Mouse (Mus musculus) embryonic facial prominence, embryonic 10.5 days (tissue): ENCODE measurements around the gene Klhl2. TPM values are rescaled to one million over a fixed set of nuclear protein-coding genes. Genes with fewer than 3 reads are reported as not detected.

Source experiments
- DNase-seq: peaks from one replicate; pipeline ENCODE4 v3.0.0-alpha.2; 2017; ENCODE audit warnings: low spot score
- H3K27ac ChIP-seq: fragments of 300-500 bp; sonication (generic); replicated peaks from 2 replicates; pipeline ENCODE4 v1.5.1; 2016; ENCODE audit warnings: mild to moderate bottlenecking
- H3K27me3 ChIP-seq: fragments of 300-500 bp; sonication (generic); replicated peaks from 2 replicates; pipeline ENCODE4 v1.6.1; 2016; ENCODE audit warnings: low read depth, mild to moderate bottlenecking; ENCODE audit not compliant: poor library complexity, severe bottlenecking
- H3K36me3 ChIP-seq: fragments of 300-500 bp; sonication (generic); replicated peaks from 2 replicates; pipeline ENCODE4 v1.6.1; 2016; ENCODE audit warnings: mild to moderate bottlenecking, moderate library complexity
- H3K4me1 ChIP-seq: fragments of 300-500 bp; sonication (generic); 2 replicates; pipeline ENCODE4 v1.6.1; 2016
- H3K4me3 ChIP-seq: fragments of 300-500 bp; sonication (generic); 2 replicates; pipeline ENCODE4 v1.5.1; 2016; ENCODE audit warnings: mild to moderate bottlenecking, moderate library complexity
- H3K9me3 ChIP-seq: fragments of 300-500 bp; sonication (generic); 2 replicates; pipeline ENCODE4 v1.6.1; 2016; ENCODE audit warnings: mild to moderate bottlenecking
- WGBS: fragments of 180-500 bp; shearing (Covaris S2); methylation state at CpG from one replicate; pipeline ENCODE4 v1.1.7; 2016; 5-methylcytosine and 5-hydroxymethylcytosine counted together
- polyA plus RNA-seq: library from polyadenylated mRNA; unstranded; fragments of >200 nt; fragmentation: Nextera tagmentation; extraction: Ambion mirVana; gene quantifications from 2 replicates; pipeline ENCODE4 v1.2.1, GENCODE M21; 2016

Klhl2 gene
- polyA plus RNA-seq, 1 experiment from 2014 or later = 10.5 TPM

DNA sequence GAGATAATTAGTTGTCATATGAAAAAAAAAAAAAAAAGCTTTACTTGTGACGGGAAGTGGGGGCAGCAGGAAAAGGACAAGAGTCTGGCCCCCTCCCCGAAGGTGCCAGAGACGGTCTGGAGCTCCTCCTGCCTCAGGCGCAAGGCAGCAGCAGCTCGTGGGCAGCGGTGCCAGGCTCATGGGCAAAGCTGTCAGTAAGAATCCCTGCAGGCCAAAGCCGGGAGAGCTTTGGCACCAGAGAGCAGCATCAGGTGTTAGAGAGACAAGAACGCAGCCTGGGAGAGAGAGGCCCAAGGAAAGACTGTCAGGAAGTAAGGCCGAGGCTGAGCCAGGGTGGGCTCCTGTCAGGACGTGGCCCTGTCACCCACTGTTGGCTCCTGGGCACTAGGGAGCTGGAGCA lies 22.5 kb downstream of the Klhl2 start:
- Histone ChIP-seq H3K27ac (no peak overlapping the region), H3K9me3 (no peaks in the 10 kb centered on the region), H3K36me3 (peaks cover 55% of the 10 kb centered on the region), H3K27me3 (no peaks in the 10 kb centered on the region), H3K4me1 (peaks cover 4% of the 10 kb centered on the region; the same call in 1 of the 2 replicates), H3K4me3 (no peak overlapping the region)
- 88% methylated on average over 10 of the region's 10 CpGs for WGBS
- no peak for DNase-seq

DNA sequence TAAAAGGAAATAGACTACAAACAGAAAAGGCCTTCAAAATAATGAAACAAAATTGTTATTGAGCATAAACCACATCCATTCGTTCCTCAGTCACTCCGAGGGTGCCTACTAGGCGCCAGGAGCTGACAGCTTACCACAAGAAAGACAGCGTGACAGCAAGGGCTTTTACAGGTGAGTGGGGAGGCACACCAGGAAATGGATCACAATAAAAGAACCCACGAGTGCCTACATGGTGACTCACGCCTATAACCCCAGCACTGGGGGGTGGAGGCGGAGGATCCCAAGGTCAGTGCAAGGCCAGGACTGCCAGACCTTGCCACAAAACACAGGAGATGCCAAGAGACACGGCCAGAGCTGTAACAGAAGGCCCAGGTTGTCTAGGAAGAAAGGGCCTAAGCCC lies 23.4 kb downstream of the Klhl2 start:
- no peak for DNase-seq
- no peaks in the 10 kb centered on the region for H3K27me3 ChIP-seq
- H3K36me3 ChIP-seq = peaks cover 50% of the 10 kb centered on the region

DNA sequence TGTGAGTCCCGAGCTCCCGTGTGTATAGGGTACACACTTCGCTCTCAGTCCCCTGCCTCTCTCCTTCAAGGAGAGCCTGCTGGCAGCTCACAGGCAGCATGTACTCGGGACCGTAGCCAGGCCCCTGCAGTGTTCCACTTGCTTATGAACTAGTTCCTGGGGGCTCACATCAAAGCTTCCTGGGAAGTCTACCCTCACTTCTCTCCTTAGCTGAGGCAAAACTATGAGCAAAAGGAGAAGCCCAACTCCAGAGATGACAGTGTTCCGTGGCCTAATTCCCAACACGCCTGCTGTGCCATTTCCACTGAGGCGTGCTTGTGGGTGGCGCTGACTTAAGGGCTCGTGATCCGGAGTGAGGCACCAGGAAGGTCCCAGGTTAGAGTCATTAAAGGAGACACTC lies 25.9 kb downstream of the Klhl2 start:
- Histone ChIP-seq H3K4me3 (no peak overlapping the region), H3K9me3 (no peaks in the 10 kb centered on the region), H3K36me3 (peaks cover 43% of the 10 kb centered on the region), H3K4me1 (no peaks in the 10 kb centered on the region), H3K27me3 (no peaks in the 10 kb centered on the region), H3K27ac (no peak overlapping the region)
- WGBS = 89% methylated on average over 11 of the region's 11 CpGs
- no peak for DNase-seq

More for the DNA sequence above, 23.4 kb downstream of the Klhl2 start:
- Histone ChIP-seq H3K4me3 (no peak overlapping the region), H3K9me3 (no peaks in the 10 kb centered on the region), H3K4me1 (peaks cover under 1% of the 10 kb centered on the region; the same call in 1 of the 2 replicates), H3K27ac (no peak overlapping the region)
- 86% methylated on average over 8 of the region's 8 CpGs for WGBS

DNA sequence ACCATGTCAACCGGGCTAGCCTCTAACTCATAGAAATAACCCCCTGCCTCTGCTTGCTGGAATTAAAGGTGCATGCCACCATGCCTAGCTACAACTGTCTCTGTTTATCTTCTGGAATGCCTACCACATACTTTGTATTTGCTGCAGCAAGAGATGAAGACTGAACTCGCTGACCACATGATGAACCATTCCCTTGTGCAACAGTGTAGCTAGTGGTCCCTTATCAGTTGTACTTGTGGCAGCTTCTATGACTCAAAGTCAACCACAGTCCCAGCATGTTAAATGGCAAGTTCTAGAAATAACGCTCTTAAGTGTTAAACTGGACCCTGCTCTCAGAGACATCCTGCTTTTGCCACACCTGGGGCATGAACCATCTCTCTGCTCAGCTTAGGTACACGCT lies 28.9 kb downstream of the Klhl2 start:
- Histone ChIP-seq H3K36me3 (peaks cover 24% of the 10 kb centered on the region), H3K27ac (no peak overlapping the region), H3K9me3 (no peaks in the 10 kb centered on the region), H3K4me3 (no peak overlapping the region), H3K27me3 (no peaks in the 10 kb centered on the region), H3K4me1 (no peaks in the 10 kb centered on the region)
- WGBS = 95% methylated on average over 4 of the region's 4 CpGs
- no peak for DNase-seq

DNA sequence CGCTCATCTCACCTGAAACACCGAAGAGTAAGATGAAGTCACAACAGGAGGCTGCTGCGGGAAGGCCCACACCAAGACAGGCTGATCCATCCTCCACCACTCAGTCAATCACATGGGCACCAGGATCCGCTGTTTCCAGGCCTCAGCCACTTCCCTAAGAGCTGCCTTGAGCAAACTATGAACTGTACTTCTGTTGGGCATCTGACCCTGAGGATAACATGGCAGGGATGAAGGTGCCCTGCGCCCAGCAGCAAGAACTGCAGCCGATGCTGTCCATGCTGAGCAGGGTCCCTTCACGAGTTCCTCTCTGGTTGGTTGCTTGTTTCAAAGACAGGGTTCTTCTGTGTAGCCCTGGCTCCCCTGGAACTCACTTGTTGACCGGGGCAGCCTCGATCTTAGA lies 38.0 kb downstream of the Klhl2 start:
- no peaks in the 10 kb centered on the region for H3K4me1 ChIP-seq
- DNase-seq = no peak
- H3K9me3 ChIP-seq = no peaks in the 10 kb centered on the region
- H3K27me3 ChIP-seq = no peaks in the 10 kb centered on the region
- H3K4me3 ChIP-seq = no peak overlapping the region
- H3K27ac ChIP-seq = no peak overlapping the region
- WGBS = 95% methylated on average over 9 of the region's 9 CpGs
- peaks cover 24% of the 10 kb centered on the region for H3K36me3 ChIP-seq

DNA sequence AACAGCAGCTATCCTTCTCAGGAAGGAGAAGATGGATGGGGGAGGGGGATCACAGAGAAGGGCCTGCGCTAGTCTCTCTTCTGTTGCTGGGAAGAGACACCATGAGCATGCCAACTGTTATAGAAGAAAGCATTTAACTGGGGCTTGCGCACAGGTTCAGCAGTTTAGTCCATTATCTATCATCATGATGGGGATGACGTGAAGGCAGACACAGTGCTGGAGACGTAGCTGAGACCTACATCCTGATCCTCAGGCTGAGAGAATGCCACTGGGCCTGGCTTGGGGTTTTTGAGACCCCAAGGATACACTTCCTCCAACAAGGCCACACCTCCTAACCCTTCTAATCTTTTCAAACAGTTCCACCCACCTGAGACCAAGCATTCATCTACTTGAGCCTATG lies 38.7 kb downstream of the Klhl2 start:
- H3K27ac ChIP-seq = no peak overlapping the region
- H3K27me3 ChIP-seq = no peaks in the 10 kb centered on the region
- H3K36me3 ChIP-seq = peaks cover 24% of the 10 kb centered on the region
- no peaks in the 10 kb centered on the region for H3K9me3 ChIP-seq
- 95% methylated on average over 4 of the region's 4 CpGs for WGBS
- no peak overlapping the region for H3K4me3 ChIP-seq
- H3K4me1 ChIP-seq = no peaks in the 10 kb centered on the region
- DNase-seq = no peak

DNA sequence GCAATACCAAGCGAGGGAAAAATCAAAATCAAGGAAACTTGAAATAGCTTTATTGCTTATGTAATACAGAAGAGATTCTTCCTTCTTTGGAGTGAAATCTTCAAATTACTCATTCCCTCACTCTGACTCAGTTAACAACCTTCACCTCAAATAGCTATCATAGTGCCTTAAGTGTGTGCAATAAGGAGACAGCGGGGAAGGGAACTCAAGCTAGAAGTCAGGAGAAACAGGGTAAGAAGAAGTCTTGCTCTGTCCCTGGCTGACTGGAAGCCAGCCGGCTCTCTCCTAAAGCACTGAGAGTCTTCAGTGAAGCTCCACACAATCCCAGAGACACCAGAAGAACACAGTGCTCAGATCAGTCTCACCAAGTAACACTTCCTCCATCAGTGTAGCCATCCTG lies 43.3 kb downstream of the Klhl2 start:
- Histone ChIP-seq H3K36me3 (peaks cover 13% of the 10 kb centered on the region), H3K4me3 (no peak overlapping the region), H3K27ac (no peak overlapping the region), H3K27me3 (no peaks in the 10 kb centered on the region), H3K4me1 (no peaks in the 10 kb centered on the region), H3K9me3 (no peaks in the 10 kb centered on the region)
- DNase-seq = no peak
- WGBS = 91% methylated on average over 3 of the region's 3 CpGs

DNA sequence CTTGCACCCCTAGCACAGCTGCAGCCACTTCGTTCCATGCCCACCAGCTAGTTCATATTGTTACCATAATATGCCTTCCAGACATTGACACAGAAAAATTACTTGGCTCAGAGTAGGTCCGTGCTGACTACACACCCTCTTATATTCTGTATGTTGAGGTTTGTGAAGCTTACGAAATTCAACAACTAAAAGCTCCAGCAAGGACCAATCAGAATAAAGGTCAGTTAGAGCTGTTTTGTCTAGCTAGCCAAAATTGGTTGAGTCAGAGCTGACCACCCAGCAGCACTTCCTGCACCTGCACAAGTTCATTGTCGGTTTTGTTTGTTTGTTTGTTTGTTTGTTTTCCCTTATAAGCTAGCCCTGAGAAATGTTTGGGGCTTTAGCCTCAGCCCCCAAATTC lies 44.8 kb downstream of the Klhl2 start:
- H3K4me3 ChIP-seq = no peak overlapping the region
- H3K27ac ChIP-seq = no peak overlapping the region
- WGBS = 90% methylated on average over 4 of the region's 4 CpGs
- no peak for DNase-seq
- no peaks in the 10 kb centered on the region for H3K4me1 ChIP-seq
- H3K9me3 ChIP-seq = no peaks in the 10 kb centered on the region
- no peaks in the 10 kb centered on the region for H3K27me3 ChIP-seq
- no peaks in the 10 kb centered on the region for H3K36me3 ChIP-seq

DNA sequence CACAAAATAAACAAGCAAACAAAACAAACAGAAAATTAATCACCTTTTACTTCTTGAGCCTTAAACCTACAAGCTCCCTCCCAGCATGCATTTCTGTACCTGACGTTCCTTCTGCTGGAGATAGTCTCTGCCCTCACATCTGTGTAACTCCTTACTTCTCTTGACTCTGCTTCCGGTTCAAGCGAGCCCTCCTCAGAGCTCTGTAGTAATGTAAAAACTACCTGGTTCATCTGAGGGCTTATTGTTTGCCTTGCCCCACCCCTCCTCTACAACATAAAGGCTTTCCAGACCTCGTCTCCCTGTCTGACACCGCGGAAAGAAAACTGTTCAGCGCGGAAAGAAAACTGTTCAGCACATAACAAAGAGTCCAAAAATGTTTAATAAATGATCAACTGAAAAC lies 50.5 kb downstream of the Klhl2 start:
- no peak for DNase-seq
- no peaks in the 10 kb centered on the region for H3K4me1 ChIP-seq
- no peaks in the 10 kb centered on the region for H3K9me3 ChIP-seq
- H3K27ac ChIP-seq = no peak overlapping the region
- H3K4me3 ChIP-seq = no peak overlapping the region
- no peaks in the 10 kb centered on the region for H3K27me3 ChIP-seq
- H3K36me3 ChIP-seq = no peaks in the 10 kb centered on the region
- WGBS = 91% methylated on average over 8 of the region's 8 CpGs

DNA sequence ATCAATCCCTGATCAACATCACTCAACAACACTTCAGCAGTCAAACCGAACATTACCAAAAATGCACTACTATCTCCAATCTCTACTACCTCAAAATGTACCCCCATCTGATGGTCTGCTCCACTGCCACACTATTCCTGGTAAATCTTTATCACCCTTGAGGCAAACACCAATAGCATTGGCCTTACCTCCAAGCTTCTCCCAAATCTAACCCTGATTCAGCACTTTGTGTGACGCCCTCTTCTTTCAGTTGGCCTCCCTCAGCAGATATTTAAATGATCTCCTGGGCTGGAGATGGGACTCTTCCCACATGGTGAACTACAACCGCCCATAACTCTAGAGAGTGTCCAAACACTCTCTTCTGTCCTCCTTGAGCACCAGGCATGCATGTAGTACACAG lies 51.3 kb downstream of the Klhl2 start:
- Histone ChIP-seq H3K27ac (no peak overlapping the region), H3K36me3 (no peaks in the 10 kb centered on the region), H3K9me3 (no peaks in the 10 kb centered on the region), H3K4me3 (no peak overlapping the region), H3K27me3 (no peaks in the 10 kb centered on the region), H3K4me1 (no peaks in the 10 kb centered on the region)
- WGBS = 87% methylated on average over 3 of the region's 3 CpGs
- DNase-seq = no peak

DNA sequence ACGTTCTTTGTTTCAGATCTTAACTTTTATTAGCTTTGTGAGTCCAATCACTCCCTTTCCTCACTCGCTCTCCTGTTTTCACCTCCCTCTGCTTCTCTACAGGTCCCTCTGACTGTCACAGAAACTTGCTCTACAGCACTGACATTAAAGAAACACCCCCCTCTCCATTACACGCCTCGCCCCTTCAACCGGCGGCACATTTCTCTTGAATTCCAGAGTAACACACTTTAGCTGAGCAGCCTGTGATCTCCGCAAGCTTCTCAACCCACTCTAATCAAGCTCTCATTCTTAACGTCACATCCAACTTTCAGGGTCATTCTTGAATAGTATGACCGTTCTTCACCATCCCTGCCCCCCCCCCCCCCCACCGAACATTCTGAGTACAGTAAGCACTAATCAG lies 52.1 kb downstream of the Klhl2 start:
- no peaks in the 10 kb centered on the region for H3K4me1 ChIP-seq
- 91% methylated on average over 10 of the region's 10 CpGs for WGBS
- no peak overlapping the region for H3K4me3 ChIP-seq
- no peak overlapping the region for H3K27ac ChIP-seq
- H3K36me3 ChIP-seq = no peaks in the 10 kb centered on the region
- no peaks in the 10 kb centered on the region for H3K9me3 ChIP-seq
- H3K27me3 ChIP-seq = no peaks in the 10 kb centered on the region
- no peak for DNase-seq

DNA sequence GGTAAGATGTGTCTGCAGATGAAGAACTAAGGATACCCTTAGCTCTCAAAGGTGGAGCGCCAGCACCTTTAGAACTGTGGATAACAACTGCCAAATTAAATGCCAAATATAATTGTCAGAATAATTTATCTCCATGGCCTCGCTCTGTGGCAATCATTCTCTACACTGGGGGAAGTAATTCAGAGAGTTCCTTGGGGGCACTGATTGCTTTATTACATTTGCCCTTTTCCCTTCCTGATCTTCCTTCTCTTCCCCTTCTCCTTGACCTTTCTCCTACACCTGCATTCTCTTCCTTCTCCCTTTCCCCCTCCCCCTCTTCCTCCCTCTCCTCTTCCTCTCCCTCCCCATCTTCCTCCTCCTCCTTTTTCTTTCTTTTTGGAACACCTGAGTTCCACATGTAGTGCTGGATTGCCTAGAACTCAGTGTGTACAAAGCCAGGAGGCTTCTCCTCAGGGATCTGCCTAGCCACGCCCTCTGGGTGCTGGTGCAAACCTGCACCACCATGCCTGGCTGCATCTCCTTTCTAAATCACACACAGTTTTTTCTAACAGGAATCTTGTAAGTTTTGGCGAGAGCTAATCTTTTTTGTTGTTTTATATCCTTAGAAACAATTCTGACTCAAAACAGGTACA lies 58.5 kb downstream of the Klhl2 start:
- WGBS = 87% methylated on average over 4 of the region's 4 CpGs
- Histone ChIP-seq H3K4me1 (0 out of 2 replicates have a peak, but pooled peaks cover 3% of the 10 kb centered on the region), H3K36me3 (no peaks in the 10 kb centered on the region), H3K27ac (no peak overlapping the region), H3K9me3 (no peaks in the 10 kb centered on the region), H3K27me3 (no peaks in the 10 kb centered on the region), H3K4me3 (no peak overlapping the region)
- no peak for DNase-seq

DNA sequence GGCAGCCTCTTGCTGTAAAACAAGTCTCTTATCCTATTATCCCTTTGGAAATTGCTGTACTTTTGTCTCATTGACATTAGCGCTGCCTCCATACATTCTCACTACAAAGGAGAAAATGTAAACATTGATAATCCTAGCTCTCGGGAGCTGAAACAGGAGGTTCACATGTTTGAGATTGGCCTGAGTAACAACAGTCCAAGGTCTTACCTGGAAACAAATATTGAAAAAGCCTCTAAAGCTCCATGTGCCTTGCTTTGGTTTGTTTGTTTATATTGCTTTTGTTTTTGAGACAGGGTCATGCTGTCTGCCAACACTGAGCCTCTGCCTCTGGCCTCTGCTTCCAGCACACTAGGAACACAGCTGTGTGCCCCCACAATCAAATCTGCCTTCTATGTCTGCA lies 59.4 kb downstream of the Klhl2 start:
- H3K27me3 ChIP-seq = no peaks in the 10 kb centered on the region
- no peak overlapping the region for H3K27ac ChIP-seq
- H3K36me3 ChIP-seq = no peaks in the 10 kb centered on the region
- H3K9me3 ChIP-seq = no peaks in the 10 kb centered on the region
- no peak for DNase-seq
- H3K4me3 ChIP-seq = no peak overlapping the region
- 79% methylated on average over 2 of the region's 2 CpGs for WGBS
- 0 out of 2 replicates have a peak, but pooled peaks cover 3% of the 10 kb centered on the region for H3K4me1 ChIP-seq
